Mouse (Mus musculus): ENCODE data around the gene Gstt4. TPM values are rescaled to one million over a fixed set of nuclear protein-coding genes. Genes with fewer than 3 reads are reported as not detected.
"Not testable (repeated sequence)": the region's sequence is repeated elsewhere in the genome, so short reads cannot be mapped to it uniquely, and the experiment has no call there.

The Gstt4 gene
- polyA plus RNA-seq (2015; fragmentation: Nextera tagmentation; extraction: Ambion mirVana), result not detected in 2 replicates

GRCm38 (mm10) chr10:75822443-75822842, at the start of gene Gstt4:
TSS of gene Gstt4 (minus strand) at chr10:75822543.
- Histone ChIP-seq H3K4me2 (replicated peaks; ENCODE audit: low read depth) (no peak within 1 kb of the TSS), H3K27ac (ENCODE audit: low read depth, low read length) (no peak within 1 kb of the TSS), H3K9me3 (ENCODE audit: control insufficient read depth) (no peaks in the 10 kb centered on the region), H3K4me1 (replicated peaks; ENCODE audit: control insufficient read depth, insufficient read depth, low read length) (no peaks in the 10 kb centered on the region), H3K27me3 (replicated peaks; ENCODE audit: control insufficient read depth, insufficient read depth, low read length) (no peaks in the 10 kb centered on the region), H3K9ac (ENCODE audit: low read depth, low read length) (no peak within 1 kb of the TSS), H3K36me3 (ENCODE audit: control insufficient read depth, insufficient read depth) (no peaks in the 10 kb centered on the region), H3K4me3 (ENCODE audit: low read depth, low read length) (no peak within 1 kb of the TSS)
- 88% methylated on average over 2 of the region's 2 CpGs for WGBS
- no peak for TF ChIP-seq CTCF (IDR thresholded peaks at IDR 0.05; ENCODE audit: low read depth)
- ATAC-seq, result no peak

- H3K4me1 ChIP-seq (replicated peaks; ENCODE audit: control insufficient read depth, insufficient read depth, low read length), result peaks cover 2% of the 10 kb centered on the region; the same call in 1 of the 2 replicates
- no peaks in the 10 kb centered on the region for H3K9me3 ChIP-seq (ENCODE audit: control insufficient read depth)
- no peak overlapping the region for H3K4me2 ChIP-seq (replicated peaks; ENCODE audit: low read depth)
- H3K36me3 ChIP-seq (ENCODE audit: control insufficient read depth, insufficient read depth), result peaks cover 7% of the 10 kb centered on the region; the same call in 1 of the 2 replicates
- H3K27ac ChIP-seq (ENCODE audit: low read depth, low read length), result no peak overlapping the region
- no peak overlapping the region for H3K4me3 ChIP-seq (ENCODE audit: low read depth, low read length)
- 90% methylated on average over 5 of the region's 5 CpGs for WGBS
- no peak for TF ChIP-seq CTCF (IDR thresholded peaks at IDR 0.05; ENCODE audit: low read depth)
- H3K27me3 ChIP-seq (replicated peaks; ENCODE audit: control insufficient read depth, insufficient read depth, low read length), result no peaks in the 10 kb centered on the region
- H3K9ac ChIP-seq (ENCODE audit: low read depth, low read length), result no peak overlapping the region
- no peak for ATAC-seq
Measured at GRCm38 (mm10) chr10:75861587-75861986, 39.2 kb upstream of the Gstt4 start.

DNA sequence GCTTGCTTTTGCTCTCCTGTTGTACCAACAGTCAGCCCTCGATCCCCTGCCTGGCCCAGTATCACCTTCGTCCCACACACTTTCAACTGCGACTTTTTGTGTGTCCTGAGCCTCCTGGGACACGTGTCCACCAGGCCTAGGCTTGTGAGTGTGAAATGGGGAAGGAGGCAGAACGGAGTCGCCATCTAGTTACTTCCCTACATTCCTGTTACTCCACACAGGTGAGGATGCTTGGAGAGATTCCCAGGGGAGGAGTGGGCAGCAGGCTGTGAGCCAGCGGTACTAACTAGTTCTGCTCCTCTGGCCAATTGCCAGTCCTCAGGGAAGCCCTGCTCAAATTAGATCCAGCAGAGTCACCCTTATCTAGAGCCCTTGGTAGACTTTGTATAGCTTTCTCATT, 38.4 kb upstream of the Gstt4 start:
- Histone ChIP-seq H3K27me3 (replicated peaks; ENCODE audit: control insufficient read depth, insufficient read depth, low read length) (no peaks in the 10 kb centered on the region), H3K4me2 (replicated peaks; ENCODE audit: low read depth) (no peak overlapping the region), H3K9ac (ENCODE audit: low read depth, low read length) (no peak overlapping the region), H3K9me3 (ENCODE audit: control insufficient read depth) (no peaks in the 10 kb centered on the region), H3K4me3 (ENCODE audit: low read depth, low read length) (no peak overlapping the region), H3K36me3 (ENCODE audit: control insufficient read depth, insufficient read depth) (peaks cover 7% of the 10 kb centered on the region; the same call in 1 of the 2 replicates), H3K4me1 (replicated peaks; ENCODE audit: control insufficient read depth, insufficient read depth, low read length) (peaks cover 2% of the 10 kb centered on the region; the same call in 1 of the 2 replicates), H3K27ac (ENCODE audit: low read depth, low read length) (no peak overlapping the region)
- no peak for ATAC-seq
- no peak for TF ChIP-seq CTCF (IDR thresholded peaks at IDR 0.05; ENCODE audit: low read depth)
- 46% methylated on average over 7 of the region's 7 CpGs for WGBS

DNA sequence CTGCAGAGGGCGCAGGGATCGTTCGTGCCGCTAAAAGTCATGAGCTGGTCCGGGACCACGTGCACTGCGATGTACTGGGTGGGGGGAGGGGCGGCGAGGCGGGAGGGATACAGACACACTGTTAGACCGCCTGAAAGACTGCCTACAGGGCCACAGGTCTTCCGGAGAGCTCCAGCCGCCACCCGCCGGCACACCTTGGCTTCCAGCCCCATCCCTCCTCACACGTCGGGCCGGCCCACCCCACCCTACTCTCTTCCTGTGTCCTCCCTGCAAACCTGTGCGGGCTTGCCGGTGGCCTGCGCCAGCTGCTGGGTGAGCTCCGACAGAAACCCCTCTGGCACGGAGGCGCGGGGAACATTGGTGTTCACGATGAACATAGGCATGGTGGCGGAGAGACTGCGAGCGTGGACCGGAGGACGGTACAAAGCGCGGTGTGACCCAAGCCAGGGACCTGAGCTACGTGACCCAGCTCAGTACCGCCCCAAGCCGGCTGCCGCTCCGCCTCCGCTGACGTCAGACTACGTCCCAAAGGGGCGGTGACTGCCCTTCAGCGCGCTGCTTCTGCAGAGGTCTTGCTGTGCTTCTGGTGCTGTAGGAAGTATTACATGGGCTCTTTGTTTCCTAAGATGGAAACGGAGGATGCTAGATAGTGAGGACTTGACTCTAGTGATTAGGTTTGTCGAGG, 37.6 kb upstream of the Gstt4 start, which contains the start of gene Mif:
TSS of gene Mif (minus strand) at position 455 of the 685 bp plus-strand sequence.
- Histone ChIP-seq H3K9ac (ENCODE audit: low read depth, low read length) (peak within 1 kb of the TSS; percentile 58), H3K27ac (ENCODE audit: low read depth, low read length) (peak within 1 kb of the TSS; percentile 82), H3K4me2 (replicated peaks; ENCODE audit: low read depth) (peak within 1 kb of the TSS; percentile 94), H3K4me3 (ENCODE audit: low read depth, low read length) (peak within 1 kb of the TSS; percentile 58)
- H3K9me3 ChIP-seq (ENCODE audit: control insufficient read depth); H3K4me1 ChIP-seq (replicated peaks; ENCODE audit: control insufficient read depth, insufficient read depth, low read length); H3K27me3 ChIP-seq (replicated peaks; ENCODE audit: control insufficient read depth, insufficient read depth, low read length); H3K36me3 ChIP-seq (ENCODE audit: control insufficient read depth, insufficient read depth): not testable (repeated sequence)
- 0 out of 2 replicates have a peak, but pooled peaks have one; percentile 36 for TF ChIP-seq CTCF (IDR thresholded peaks at IDR 0.05; ENCODE audit: low read depth)
- peak; percentile 96 for ATAC-seq
- 1% methylated on average over 40 of the region's 46 CpGs for WGBS

GRCm38 (mm10) chr10:75859107-75859746, 36.9 kb upstream of the Gstt4 start:
- Histone ChIP-seq H3K9ac (ENCODE audit: low read depth, low read length) (peak overlapping the region; percentile 40; the same call in 1 of the 2 replicates), H3K36me3 (ENCODE audit: control insufficient read depth, insufficient read depth) (peaks cover 7% of the 10 kb centered on the region; the same call in 1 of the 2 replicates), H3K4me2 (replicated peaks; ENCODE audit: low read depth) (peak overlapping the region; percentile 94), H3K9me3 (ENCODE audit: control insufficient read depth) (no peaks in the 10 kb centered on the region), H3K27me3 (replicated peaks; ENCODE audit: control insufficient read depth, insufficient read depth, low read length) (no peaks in the 10 kb centered on the region), H3K27ac (ENCODE audit: low read depth, low read length) (no peak overlapping the region), H3K4me3 (ENCODE audit: low read depth, low read length) (peak overlapping the region; percentile 58), H3K4me1 (replicated peaks; ENCODE audit: control insufficient read depth, insufficient read depth, low read length) (peaks cover 2% of the 10 kb centered on the region; the same call in 1 of the 2 replicates)
- no peak for TF ChIP-seq CTCF (IDR thresholded peaks at IDR 0.05; ENCODE audit: low read depth)
- 1% methylated on average over 27 of the region's 27 CpGs for WGBS
- no peak; the same call in 1 of the 2 replicates for ATAC-seq

DNA sequence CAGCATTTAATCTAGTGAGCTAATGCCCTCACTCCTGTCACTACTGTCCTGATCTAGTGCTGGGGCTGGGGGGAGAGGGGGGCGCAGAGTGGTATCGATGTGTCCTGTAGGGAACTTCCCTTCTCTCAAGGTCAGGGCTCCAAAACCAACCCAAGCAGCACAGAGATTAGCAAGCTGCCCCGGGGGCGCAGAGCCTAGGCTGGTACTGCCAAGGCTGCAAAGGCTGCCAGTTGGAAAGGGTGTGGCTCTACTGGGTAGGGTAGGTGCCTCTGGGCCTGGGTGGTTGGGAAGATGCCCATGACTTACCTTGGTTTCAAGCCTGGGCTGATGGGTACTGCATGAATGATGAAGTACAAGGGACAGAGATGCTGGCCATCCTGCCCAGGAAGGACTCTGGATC, 35.3 kb upstream of the Gstt4 start:
- Histone ChIP-seq H3K4me1 (replicated peaks; ENCODE audit: control insufficient read depth, insufficient read depth, low read length) (peaks cover 2% of the 10 kb centered on the region; the same call in 1 of the 2 replicates), H3K36me3 (ENCODE audit: control insufficient read depth, insufficient read depth) (peaks cover 7% of the 10 kb centered on the region; the same call in 1 of the 2 replicates), H3K9ac (ENCODE audit: low read depth, low read length) (no peak overlapping the region), H3K4me2 (replicated peaks; ENCODE audit: low read depth) (no peak overlapping the region), H3K4me3 (ENCODE audit: low read depth, low read length) (no peak overlapping the region), H3K27me3 (replicated peaks; ENCODE audit: control insufficient read depth, insufficient read depth, low read length) (no peaks in the 10 kb centered on the region), H3K9me3 (ENCODE audit: control insufficient read depth) (no peaks in the 10 kb centered on the region), H3K27ac (ENCODE audit: low read depth, low read length) (no peak overlapping the region)
- WGBS, result 86% methylated on average over 4 of the region's 4 CpGs
- no peak for ATAC-seq
- TF ChIP-seq CTCF (IDR thresholded peaks at IDR 0.05; ENCODE audit: low read depth), result no peak

Measured in intestine, postnatal 0 days (tissue).